Mouse (Mus musculus) 3134 (cell line): ENCODE measurements around the gene Rapgef2.
"Not testable (repeated sequence)": the region's sequence is repeated elsewhere in the genome, so short reads cannot be mapped to it uniquely, and the experiment has no call there.

Source experiments
- DNase-seq: peaks from one replicate; pipeline ENCODE4 v3.0.0-alpha.2; 2011; ENCODE audit warnings: low spot score; ENCODE audit not compliant: insufficient read length; ENCODE audit errors: extremely low read depth

Gene Rapgef2

GRCm38 (mm10) chr3:79119983-79120382 is 166.3 kb downstream of the Rapgef2 start:
- no peak for DNase-seq

GRCm38 (mm10) chr3:79110153-79110552 is 176.2 kb downstream of the Rapgef2 start:
- no peak for DNase-seq

- DNase-seq = no peak
Observed at GRCm38 (mm10) chr3:79108246-79108645, 178.1 kb downstream of the Rapgef2 start.

- DNase-seq = no peak
Observed at GRCm38 (mm10) chr3:79106360-79106759, 180.0 kb downstream of the Rapgef2 start.

GRCm38 (mm10) chr3:79103604-79104003 is 182.7 kb downstream of the Rapgef2 start:
- no peak for DNase-seq

- no peak for DNase-seq
Observed at GRCm38 (mm10) chr3:79101737-79102136, 184.6 kb downstream of the Rapgef2 start.

GRCm38 (mm10) chr3:79100831-79101230 is 185.5 kb downstream of the Rapgef2 start:
- DNase-seq = no peak

GRCm38 (mm10) chr3:79089091-79089490 is 197.2 kb downstream of the Rapgef2 start:
- DNase-seq = no peak

- DNase-seq = no peak
Observed at GRCm38 (mm10) chr3:79088461-79088860, 197.9 kb downstream of the Rapgef2 start.

GRCm38 (mm10) chr3:79086282-79086681 is 200.0 kb downstream of the Rapgef2 start:
- DNase-seq = no peak

- DNase-seq = no peak
Observed at GRCm38 (mm10) chr3:79083881-79084280, 202.4 kb downstream of the Rapgef2 start.

- no peak for DNase-seq
Observed at GRCm38 (mm10) chr3:79083030-79083429, 203.3 kb downstream of the Rapgef2 start.

GRCm38 (mm10) chr3:79079076-79079475 is 207.2 kb downstream of the Rapgef2 start:
- DNase-seq = no peak

GRCm38 (mm10) chr3:79074970-79075369 is 211.3 kb downstream of the Rapgef2 start:
- no peak for DNase-seq

GRCm38 (mm10) chr3:79073541-79074244 is 212.6 kb downstream of the Rapgef2 start:
- DNase-seq = no peak

GRCm38 (mm10) chr3:79071561-79071960 is 214.8 kb downstream of the Rapgef2 start:
- DNase-seq = no peak

GRCm38 (mm10) chr3:79069891-79070290 is 216.4 kb downstream of the Rapgef2 start:
- no peak for DNase-seq

- no peak for DNase-seq
Observed at GRCm38 (mm10) chr3:79068976-79069375, 217.3 kb downstream of the Rapgef2 start.

- no peak for DNase-seq
Observed at GRCm38 (mm10) chr3:79066455-79067055, 219.8 kb downstream of the Rapgef2 start.

- DNase-seq = no peak
Observed at GRCm38 (mm10) chr3:79064096-79064495, 222.2 kb downstream of the Rapgef2 start.

- no peak for DNase-seq
Observed at GRCm38 (mm10) chr3:79061426-79061825, 224.9 kb downstream of the Rapgef2 start.

GRCm38 (mm10) chr3:79058491-79058890 is 227.8 kb downstream of the Rapgef2 start:
- DNase-seq = not testable (repeated sequence)
